In the genomic region with DNA sequence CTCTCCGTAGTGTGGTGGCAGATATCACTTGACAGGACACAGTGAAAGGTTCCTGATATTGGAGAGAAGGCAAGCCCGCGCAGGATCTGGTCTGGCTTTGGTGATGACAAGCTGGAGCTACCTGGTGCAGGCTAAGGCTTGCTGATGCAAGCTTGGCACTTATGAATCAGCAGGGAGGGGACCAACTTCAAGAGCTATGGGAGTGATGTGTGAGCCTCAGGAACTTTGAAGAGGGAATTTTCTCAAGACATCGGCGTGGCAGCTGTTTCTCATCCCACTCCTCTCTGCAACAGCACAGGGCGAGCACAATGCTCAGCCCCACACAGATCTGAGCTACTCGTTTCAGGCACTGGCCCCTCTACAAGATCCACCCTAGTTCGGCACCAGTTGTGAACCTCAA, we compare ENCODE assay signal across 8 mouse cellular contexts. TPM values are rescaled to one million over a fixed set of nuclear protein-coding genes. Genes with fewer than 3 reads are reported as not detected.
DNase-seq lines count a peak whose midpoint lies in the region; ATAC-seq and TF ChIP-seq lines count a peak whose summit lies in the region.

A gene (plus strand): TSS at position 302 of the 400 bp plus-strand sequence.

- no peak for DNase-seq in thymus, adult 2 months
- DNase-seq in thymus, postnatal 14 days: no peak
- DNase-seq in heart, postnatal 0 days (ENCODE audit: low spot score): no peak
- DNase-seq in limb, embryonic 10.5 days (ENCODE audit: low spot score): no peak
- no peak for DNase-seq in right cerebral cortex, postnatal 36 days (ENCODE audit: low spot score in 2 of 2)
- no peak for DNase-seq in right cerebral cortex, postnatal 10 days (ENCODE audit: low spot score in 2 of 2)

- no peak for ATAC-seq in erythroblast, adult 5-6 weeks (replicated peaks; ENCODE audit: low FRiP score, poor library complexity, severe bottlenecking)
- no peak for ATAC-seq in heart, postnatal 0 days (ENCODE audit: insufficient read depth, low read depth)
- no peak for ATAC-seq in neural tube, embryonic 15.5 days (ENCODE audit: low FRiP score)

- TF ChIP-seq CTCF in thymus, adult 2 months (IDR thresholded peaks at IDR 0.05; ENCODE audit: borderline replicate concordance, control insufficient read depth, extremely low read depth, insufficient read depth, low read length, poor library complexity): no peak
- no peak for TF ChIP-seq CTCF in heart, postnatal 0 days (IDR thresholded peaks at IDR 0.05; ENCODE audit: low read depth)

- no peak within 1 kb of the TSS for H3K4me2 ChIP-seq in heart, postnatal 0 days (ENCODE audit: low read depth, low read length)
- no peak within 1 kb of the TSS for H3K4me2 ChIP-seq in neural tube, embryonic 15.5 days

- H3K4me3 ChIP-seq in thymus, adult 2 months (ENCODE audit: control insufficient read depth, insufficient read depth, low read length): no peak within 1 kb of the TSS
- H3K4me3 ChIP-seq in heart, postnatal 0 days (ENCODE audit: low read depth, low read length): no peak within 1 kb of the TSS
- H3K4me3 ChIP-seq in limb, embryonic 10.5 days: no peak within 1 kb of the TSS
- H3K4me3 ChIP-seq in neural tube, embryonic 15.5 days (replicated peaks): no peak within 1 kb of the TSS

- TF ChIP-seq EP300 in heart, postnatal 0 days (IDR thresholded peaks at IDR 0.05; ENCODE audit: low read depth): no peak

- H3K9ac ChIP-seq in heart, postnatal 0 days (replicated peaks; ENCODE audit: low read depth, low read length): no peak within 1 kb of the TSS
- H3K9ac ChIP-seq in neural tube, embryonic 15.5 days (replicated peaks): no peak within 1 kb of the TSS

- no peaks in the 10 kb centered on the region for H3K4me1 ChIP-seq in thymus, adult 2 months (replicated peaks; ENCODE audit: control insufficient read depth, insufficient read depth, low read length)
- peaks cover 6% of the 10 kb centered on the region; the same call in 1 of the 2 replicates for H3K4me1 ChIP-seq in heart, postnatal 0 days (ENCODE audit: control insufficient read depth, insufficient read depth)
- peaks cover 4% of the 10 kb centered on the region; the same call in 1 of the 2 replicates for H3K4me1 ChIP-seq in limb, embryonic 10.5 days
- H3K4me1 ChIP-seq in neural tube, embryonic 15.5 days: no peaks in the 10 kb centered on the region

- TF ChIP-seq POLR2A in thymus, adult 2 months (IDR thresholded peaks at IDR 0.05; ENCODE audit: control insufficient read depth, extremely low read depth, insufficient read depth, low read length, poor library complexity): no peak

- H3K9me3 ChIP-seq in heart, postnatal 0 days (replicated peaks; ENCODE audit: control insufficient read depth, low read length): no peaks in the 10 kb centered on the region
- no peaks in the 10 kb centered on the region for H3K9me3 ChIP-seq in limb, embryonic 10.5 days (replicated peaks)
- no peaks in the 10 kb centered on the region for H3K9me3 ChIP-seq in neural tube, embryonic 15.5 days (replicated peaks)

- no peak within 1 kb of the TSS for H3K27ac ChIP-seq in thymus, adult 2 months (ENCODE audit: control insufficient read depth, insufficient read depth, low read length)
- H3K27ac ChIP-seq in heart, postnatal 0 days (ENCODE audit: low read depth): no peak within 1 kb of the TSS
- H3K27ac ChIP-seq in limb, embryonic 10.5 days: no peak within 1 kb of the TSS
- H3K27ac ChIP-seq in neural tube, embryonic 15.5 days (replicated peaks): no peak within 1 kb of the TSS

- no peaks in the 10 kb centered on the region for H3K27me3 ChIP-seq in thymus, adult 2 months (ENCODE audit: control insufficient read depth, insufficient read depth, low read length)
- H3K27me3 ChIP-seq in heart, postnatal 0 days (ENCODE audit: control insufficient read depth, insufficient read depth, low read length): 0 out of 2 replicates have a peak, but pooled peaks cover 2% of the 10 kb centered on the region
- peaks cover 11% of the 10 kb centered on the region; the same call in 1 of the 2 replicates for H3K27me3 ChIP-seq in limb, embryonic 10.5 days (ENCODE audit: low read depth, poor library complexity, severe bottlenecking)
- peaks cover 36% of the 10 kb centered on the region for H3K27me3 ChIP-seq in neural tube, embryonic 15.5 days (replicated peaks)

- 83% methylated on average over 8 of the region's 8 CpGs for WGBS in thymus, adult 2 months
- WGBS in heart, postnatal 0 days: 33% methylated on average over 8 of the region's 8 CpGs
- WGBS in limb, embryonic 10.5 days: 68% methylated on average over 8 of the region's 8 CpGs
- 72% methylated on average over 8 of the region's 8 CpGs for WGBS in neural tube, embryonic 15.5 days

- no peaks in the 10 kb centered on the region for H3K36me3 ChIP-seq in thymus, adult 2 months (ENCODE audit: control insufficient read depth, insufficient read depth, low read length)
- no peaks in the 10 kb centered on the region for H3K36me3 ChIP-seq in heart, postnatal 0 days (replicated peaks; ENCODE audit: control insufficient read depth, insufficient read depth, low read length)
- no peaks in the 10 kb centered on the region for H3K36me3 ChIP-seq in limb, embryonic 10.5 days
- no peaks in the 10 kb centered on the region for H3K36me3 ChIP-seq in neural tube, embryonic 15.5 days

RNA-seq across cellular contexts. Expression of the gene that starts here (rescaled TPM):
- 153 and 157 TPM in 2 replicates for polyA plus RNA-seq in thymus, adult 2 months (2012; rRNA removed)
- total RNA-seq in erythroblast, adult 5-6 weeks (2015; ENCODE audit: low replicate concordance): 191 and 222 TPM in 2 replicates
- 223 and 230 TPM in 2 replicates for total RNA-seq in erythroblast, adult 5-6 weeks (2017; ENCODE audit: low replicate concordance)
- 79.2 and 129 TPM in 2 replicates for total RNA-seq in heart, postnatal 0 days (2014; rRNA removed; ENCODE audit: low replicate concordance)
- polyA plus RNA-seq in heart, postnatal 0 days (2015; fragmentation: Nextera tagmentation; extraction: Ambion mirVana): 114 and 116 TPM in 2 replicates
- polyA plus RNA-seq in limb, embryonic 10.5 days (2016; fragmentation: Nextera tagmentation; extraction: Ambion mirVana): 26.0 and 28.0 TPM in 2 replicates
- 74.7 and 78.9 TPM in 2 replicates for polyA plus RNA-seq in neural tube, embryonic 15.5 days (2015; fragmentation: Nextera tagmentation; extraction: Ambion mirVana)
